Mouse (Mus musculus) heart, embryonic 15.5 days (tissue): ENCODE data around the gene Rplp2. TPM values are rescaled to one million over a fixed set of nuclear protein-coding genes. Genes with fewer than 3 reads are reported as not detected.

Source experiments
- ATAC-seq: fragments of 200-750 bp; cut with Nextera tagmentation; replicated peaks from 2 replicates; pipeline ENCODE4 v1.8.0; 2017; ENCODE audit warnings: low read depth, moderate TSS enrichment; ENCODE audit not compliant: insufficient number of reproducible peaks, insufficient read depth, low FRiP score
- H3K27ac ChIP-seq: fragments of 300-500 bp; sonication (generic); 2 replicates; pipeline ENCODE4 v1.5.1; 2015; ENCODE audit warnings: mild to moderate bottlenecking, inconsistent platforms
- H3K27me3 ChIP-seq: fragments of 300-500 bp; sonication (generic); 2 replicates; pipeline ENCODE4 v1.6.1; 2015; ENCODE audit warnings: inconsistent platforms
- H3K36me3 ChIP-seq: fragments of 300-500 bp; sonication (generic); 2 replicates; pipeline ENCODE4 v1.6.1; 2015; ENCODE audit warnings: mild to moderate bottlenecking, inconsistent platforms
- H3K4me1 ChIP-seq: fragments of 300-500 bp; sonication (generic); replicated peaks from 2 replicates; pipeline ENCODE4 v1.6.1; 2015; ENCODE audit warnings: inconsistent platforms
- H3K4me2 ChIP-seq: fragments of 300-500 bp; sonication (generic); 2 replicates; pipeline ENCODE4 v1.6.1; 2015; ENCODE audit warnings: inconsistent platforms, mild to moderate bottlenecking, moderate library complexity
- H3K4me3 ChIP-seq: fragments of 300-500 bp; sonication (generic); 2 replicates; pipeline ENCODE4 v1.5.1; 2015; ENCODE audit warnings: mild to moderate bottlenecking, inconsistent platforms
- H3K9ac ChIP-seq: fragments of 300-500 bp; sonication (generic); 2 replicates; pipeline ENCODE4 v1.6.1; 2015; ENCODE audit warnings: mild to moderate bottlenecking, inconsistent platforms
- H3K9me3 ChIP-seq: fragments of 300-500 bp; sonication (generic); replicated peaks from 2 replicates; pipeline ENCODE4 v1.6.1; 2016; ENCODE audit warnings: inconsistent platforms
- WGBS: fragments of 180-500 bp; shearing (Covaris S2); methylation state at CpG from one replicate; pipeline ENCODE4 v1.1.7; 2015; ENCODE audit warnings: mixed read lengths; 5-methylcytosine and 5-hydroxymethylcytosine counted together
- polyA plus RNA-seq: library from polyadenylated mRNA; unstranded; fragments of >200 nt; fragmentation: Nextera tagmentation; extraction: Ambion mirVana; gene quantifications from 2 replicates; pipeline ENCODE4 v1.2.1, GENCODE M21; 2015

The Rplp2 gene
- polyA plus RNA-seq, 1 experiment from 2014 or later: 884 TPM

DNA sequence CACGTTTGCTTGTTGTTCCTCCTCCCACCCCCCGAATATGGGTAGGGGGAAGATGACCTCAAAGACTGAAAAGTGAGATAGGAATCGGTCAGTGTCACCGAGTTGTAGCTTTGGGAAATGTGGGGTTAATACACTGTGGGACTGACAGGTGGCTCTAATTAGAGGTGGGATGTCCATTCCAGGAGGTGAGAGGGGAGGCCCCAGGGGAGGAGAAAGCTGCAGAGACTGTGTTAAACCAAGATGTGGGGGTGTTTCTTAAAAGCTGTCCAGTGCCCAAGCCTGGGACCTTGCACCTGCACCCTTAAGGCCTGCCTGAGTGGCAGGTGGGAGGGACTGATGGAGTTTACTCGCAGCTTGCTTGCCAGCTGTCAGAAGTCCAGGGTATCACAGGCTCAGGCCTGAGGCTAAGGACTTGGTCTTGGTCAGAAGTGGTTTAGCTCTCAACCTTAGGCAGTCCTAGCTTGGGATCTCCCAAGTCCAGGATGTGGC is 15.2 kb downstream of the Rplp2 start:
- Histone ChIP-seq H3K27ac (peak overlapping the region; percentile 72; the same call in 1 of the 2 replicates), H3K27me3 (peaks cover 43% of the 10 kb centered on the region)
- ATAC-seq: no peak

DNA sequence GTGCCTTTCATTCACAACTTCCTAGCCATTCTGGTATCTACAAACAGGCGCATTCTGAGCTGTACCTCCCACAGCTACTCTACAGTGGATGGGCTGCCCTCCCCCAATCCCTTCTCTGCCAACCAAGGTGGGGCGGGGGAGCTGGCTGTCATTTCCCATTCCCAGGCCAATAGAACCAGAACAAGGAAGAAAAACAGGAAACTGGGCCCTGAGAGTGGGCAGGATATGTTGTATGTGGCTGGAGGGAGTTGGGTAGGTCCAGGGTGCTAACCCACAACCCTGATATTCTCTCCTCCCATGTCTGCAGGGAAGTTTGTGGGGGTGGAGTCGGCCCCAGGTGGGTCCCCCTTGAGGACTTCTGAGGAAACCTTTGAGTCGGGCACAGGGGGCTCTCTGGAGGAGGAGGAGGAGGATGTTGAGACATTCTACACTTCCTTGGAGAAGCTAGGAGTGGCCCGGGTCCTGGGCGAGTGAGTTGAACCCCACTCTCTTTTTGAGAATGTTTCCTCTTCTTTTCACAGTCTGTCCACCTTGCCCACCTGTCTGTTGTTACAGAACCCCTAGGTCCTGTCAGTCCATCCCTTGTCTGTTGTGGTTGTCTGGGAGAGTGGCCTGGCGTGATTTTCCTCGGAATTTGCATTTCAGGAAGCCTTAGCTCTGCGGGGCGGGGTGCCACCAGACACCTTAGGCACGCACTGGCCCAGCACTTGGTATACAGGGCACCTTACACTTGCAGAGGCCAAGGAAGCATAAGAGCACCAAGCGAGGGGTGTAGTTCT is 16.8 kb downstream of the Rplp2 start:
- peak; percentile 15; the same call in 1 of the 2 replicates for ATAC-seq
- 35% methylated on average over 12 of the region's 12 CpGs for WGBS
- peaks cover 62% of the 10 kb centered on the region for H3K4me1 ChIP-seq
- peak overlapping the region; percentile 35 for H3K4me3 ChIP-seq
- H3K9ac ChIP-seq: peak overlapping the region; percentile 18; the same call in 1 of the 2 replicates
- H3K27me3 ChIP-seq: peaks cover 43% of the 10 kb centered on the region
- H3K4me2 ChIP-seq: peak overlapping the region; percentile 59
- peaks cover 7% of the 10 kb centered on the region; the same call in 1 of the 2 replicates for H3K36me3 ChIP-seq
- H3K27ac ChIP-seq: peak overlapping the region; percentile 72
- H3K9me3 ChIP-seq: no peaks in the 10 kb centered on the region

More for the DNA sequence above, 15.2 kb downstream of the Rplp2 start:
- 18% methylated on average over 5 of the region's 5 CpGs for WGBS
- peak overlapping the region; percentile 99 for H3K4me2 ChIP-seq
- peak overlapping the region; percentile 66 for H3K4me3 ChIP-seq
- peak overlapping the region; percentile 65 for H3K9ac ChIP-seq
- H3K9me3 ChIP-seq: no peaks in the 10 kb centered on the region
- H3K4me1 ChIP-seq: peaks cover 50% of the 10 kb centered on the region
- peaks cover 12% of the 10 kb centered on the region; the same call in 1 of the 2 replicates for H3K36me3 ChIP-seq

DNA sequence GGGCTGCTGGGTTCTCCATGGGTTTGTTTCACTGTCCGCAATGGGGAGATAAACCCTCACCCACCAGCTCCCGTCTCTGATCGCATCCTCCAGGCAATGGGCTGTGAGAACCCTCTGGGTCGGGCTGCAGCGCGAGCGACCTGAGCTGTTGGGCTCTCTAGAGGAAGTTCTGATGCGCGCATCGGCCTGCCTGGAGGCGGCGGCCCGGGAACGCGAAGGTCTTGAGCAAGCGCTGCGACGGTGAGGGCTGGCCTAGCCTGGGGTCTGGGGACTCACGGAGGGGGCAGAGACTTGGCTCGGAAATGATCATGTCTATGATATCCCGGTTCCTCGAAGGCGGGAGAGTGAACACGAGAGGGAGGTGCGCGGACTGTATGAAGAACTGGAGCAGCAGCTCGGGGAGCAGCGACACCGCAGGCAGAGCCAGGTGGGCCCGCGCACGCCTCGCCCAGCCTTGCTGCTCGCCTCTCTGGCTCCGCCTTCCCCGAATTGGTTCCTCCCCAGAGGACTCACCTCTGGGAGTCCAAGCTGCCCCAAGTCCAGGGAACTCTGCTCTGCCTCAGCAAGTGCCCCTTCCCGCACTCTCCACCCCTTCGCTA is 17.5 kb downstream of the Rplp2 start:
- H3K9ac ChIP-seq: peak overlapping the region; percentile 18; the same call in 1 of the 2 replicates
- H3K4me3 ChIP-seq: peak overlapping the region; percentile 35
- peak overlapping the region; percentile 40 for H3K27ac ChIP-seq
- peaks cover 3% of the 10 kb centered on the region; the same call in 1 of the 2 replicates for H3K36me3 ChIP-seq
- peak overlapping the region; percentile 59 for H3K4me2 ChIP-seq
- H3K4me1 ChIP-seq: peaks cover 69% of the 10 kb centered on the region
- peaks cover 43% of the 10 kb centered on the region for H3K27me3 ChIP-seq
- H3K9me3 ChIP-seq: no peaks in the 10 kb centered on the region
- ATAC-seq: no peak
- 10% methylated on average over 38 of the region's 38 CpGs for WGBS

DNA sequence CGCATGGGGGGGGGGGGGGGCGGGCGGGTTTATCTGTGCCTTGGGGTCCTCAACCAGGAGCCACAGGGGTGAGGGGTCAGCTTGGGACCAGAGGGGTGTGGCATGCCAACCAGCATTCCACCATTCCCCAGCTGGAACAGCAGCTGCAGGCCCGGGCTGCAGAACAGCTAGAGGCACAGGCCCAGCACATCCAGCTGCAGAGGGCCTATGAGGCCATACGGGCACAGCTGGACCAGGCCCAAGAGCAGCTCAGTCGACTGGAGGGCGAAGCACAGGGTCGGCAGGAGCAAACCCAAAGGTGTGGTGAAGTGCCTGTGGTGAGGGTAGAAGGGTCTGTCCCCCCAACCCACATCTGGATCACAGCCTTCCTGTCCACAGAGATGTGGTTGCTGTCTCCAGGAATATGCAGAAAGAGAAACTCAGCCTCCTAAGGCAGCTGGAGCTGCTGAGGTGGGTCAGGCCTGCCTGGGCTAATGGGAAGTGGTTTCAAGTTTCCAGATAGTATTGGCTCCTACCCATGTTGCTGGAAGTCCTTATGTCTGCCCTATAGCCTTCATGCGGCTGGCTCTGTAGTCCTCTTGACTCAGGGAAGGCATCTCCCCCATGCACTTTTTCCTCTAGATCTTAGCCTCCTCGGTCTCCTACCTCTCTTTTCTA is 18.3 kb downstream of the Rplp2 start:
- peaks cover 76% of the 10 kb centered on the region for H3K4me1 ChIP-seq
- WGBS: 36% methylated on average over 10 of the region's 10 CpGs
- H3K9me3 ChIP-seq: no peaks in the 10 kb centered on the region
- H3K4me2 ChIP-seq: peak overlapping the region; percentile 59
- peak overlapping the region; percentile 48; the same call in 1 of the 2 replicates for H3K27ac ChIP-seq
- H3K4me3 ChIP-seq: no peak overlapping the region; the same call in 1 of the 2 replicates
- H3K36me3 ChIP-seq: peaks cover 11% of the 10 kb centered on the region
- H3K9ac ChIP-seq: peak overlapping the region; percentile 23; the same call in 1 of the 2 replicates
- ATAC-seq: no peak
- peaks cover 43% of the 10 kb centered on the region for H3K27me3 ChIP-seq

DNA sequence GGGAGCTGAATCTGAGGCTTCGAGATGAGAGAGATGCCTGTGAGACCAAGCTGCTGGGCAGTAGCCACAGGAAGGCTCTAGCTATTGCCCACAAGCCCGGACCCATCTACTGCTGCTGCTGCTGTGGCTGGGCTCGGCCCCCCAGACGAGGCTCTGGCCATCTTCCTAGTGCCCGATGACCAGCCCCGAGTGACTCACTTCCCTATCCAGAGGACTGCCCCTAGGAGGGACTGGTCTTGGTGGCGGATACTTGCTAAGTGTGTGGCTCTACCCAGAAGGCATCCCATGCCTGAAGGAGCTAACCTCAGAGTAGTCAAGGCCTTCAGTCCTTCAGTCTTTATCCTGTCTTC is 18.9 kb downstream of the Rplp2 start:
- no peak overlapping the region; the same call in 1 of the 2 replicates for H3K9ac ChIP-seq
- ATAC-seq: no peak
- H3K27ac ChIP-seq: peak overlapping the region; percentile 48; the same call in 1 of the 2 replicates
- H3K36me3 ChIP-seq: peaks cover 16% of the 10 kb centered on the region
- H3K27me3 ChIP-seq: peaks cover 40% of the 10 kb centered on the region
- H3K4me1 ChIP-seq: peaks cover 73% of the 10 kb centered on the region
- no peak overlapping the region for H3K4me3 ChIP-seq
- 68% methylated on average over 7 of the region's 7 CpGs for WGBS
- no peaks in the 10 kb centered on the region for H3K9me3 ChIP-seq
- H3K4me2 ChIP-seq: no peak overlapping the region

DNA sequence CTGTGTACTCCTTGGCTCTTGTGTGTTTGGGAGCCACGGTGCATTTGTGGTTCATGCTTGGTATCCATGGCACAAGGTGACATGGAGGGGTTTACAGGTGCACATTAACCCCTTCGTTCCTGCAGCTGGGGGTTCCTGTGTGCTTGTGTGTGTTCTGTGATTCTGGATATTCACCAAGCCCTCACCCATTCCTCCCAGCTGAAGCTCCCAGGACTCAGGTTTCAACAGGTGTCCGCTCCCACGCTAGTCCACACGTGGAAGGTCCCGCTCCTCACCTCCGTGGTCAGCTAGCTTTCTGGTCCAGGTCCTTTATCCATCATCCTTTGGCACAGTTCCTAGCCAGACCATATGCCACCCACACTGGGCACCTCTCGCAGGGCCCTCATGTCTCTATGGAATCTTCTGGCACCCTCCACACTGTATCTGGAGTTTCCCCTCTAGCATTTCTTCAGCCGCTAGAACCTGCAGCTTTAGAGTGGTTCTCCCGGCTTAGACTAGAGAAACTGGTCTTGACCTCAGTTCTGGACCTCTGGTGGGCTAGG is 19.5 kb downstream of the Rplp2 start:
- WGBS: 58% methylated on average over 10 of the region's 10 CpGs
- no peak for ATAC-seq
- Histone ChIP-seq H3K36me3 (peaks cover 22% of the 10 kb centered on the region), H3K9ac (peak overlapping the region; percentile 85), H3K27me3 (peaks cover 40% of the 10 kb centered on the region), H3K9me3 (no peaks in the 10 kb centered on the region), H3K27ac (peak overlapping the region; percentile 96), H3K4me3 (peak overlapping the region; percentile 69), H3K4me2 (peak overlapping the region; percentile 91), H3K4me1 (peaks cover 66% of the 10 kb centered on the region)

DNA sequence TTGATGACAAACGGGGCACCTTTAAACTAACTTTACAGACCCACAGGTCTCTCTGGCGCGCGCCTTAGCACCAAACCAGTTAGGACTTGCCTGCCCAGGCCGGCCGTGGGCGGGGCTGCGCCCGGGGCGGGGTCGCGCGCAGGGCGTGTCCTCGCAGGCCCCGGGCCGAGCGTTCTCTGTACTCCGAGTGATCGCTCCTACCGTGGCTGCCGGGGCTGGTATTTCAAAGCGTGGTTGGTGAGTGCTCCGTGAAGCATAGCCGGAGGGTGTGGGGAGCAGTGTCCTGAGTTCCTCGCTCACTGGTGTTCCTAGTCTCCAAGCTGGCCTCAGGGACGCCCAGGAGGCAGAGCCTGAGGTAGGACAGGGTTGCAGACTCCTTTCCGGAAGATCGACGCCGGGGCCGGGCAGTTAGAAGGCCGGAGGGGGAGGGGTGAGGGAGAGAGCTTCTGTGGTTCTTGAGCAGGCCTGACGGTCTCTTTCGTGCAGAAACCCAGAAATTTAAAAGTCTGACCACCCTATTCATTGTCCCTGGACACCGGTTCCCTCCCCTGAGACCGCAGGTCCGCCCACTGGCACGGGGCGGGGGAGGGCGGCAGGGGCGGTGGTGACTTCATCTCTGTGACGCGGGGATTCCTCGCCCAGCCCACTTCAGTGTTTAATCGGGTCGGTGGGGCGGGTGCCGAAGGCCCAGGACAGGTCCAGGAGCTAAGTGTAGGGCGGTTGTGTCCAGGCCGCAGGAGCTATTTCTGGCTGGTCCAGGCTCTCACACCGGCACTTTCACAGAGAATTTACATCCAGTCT is 20.3 kb downstream of the Rplp2 start, which contains the start of gene Cd151:
Gene Cd151 (plus strand): TSS at position 163 of the 801 bp plus-strand sequence.
- Histone ChIP-seq H3K27me3 (peaks cover 34% of the 10 kb centered on the region), H3K9me3 (no peaks in the 10 kb centered on the region), H3K4me2 (peak within 1 kb of the TSS; percentile 91), H3K9ac (peak within 1 kb of the TSS; percentile 85), H3K36me3 (peaks cover 27% of the 10 kb centered on the region), H3K27ac (peak within 1 kb of the TSS; percentile 96), H3K4me3 (peak within 1 kb of the TSS; percentile 69), H3K4me1 (peaks cover 58% of the 10 kb centered on the region)
- under 1% methylated on average over 52 of the region's 52 CpGs for WGBS
- ATAC-seq: peak; percentile 80

DNA sequence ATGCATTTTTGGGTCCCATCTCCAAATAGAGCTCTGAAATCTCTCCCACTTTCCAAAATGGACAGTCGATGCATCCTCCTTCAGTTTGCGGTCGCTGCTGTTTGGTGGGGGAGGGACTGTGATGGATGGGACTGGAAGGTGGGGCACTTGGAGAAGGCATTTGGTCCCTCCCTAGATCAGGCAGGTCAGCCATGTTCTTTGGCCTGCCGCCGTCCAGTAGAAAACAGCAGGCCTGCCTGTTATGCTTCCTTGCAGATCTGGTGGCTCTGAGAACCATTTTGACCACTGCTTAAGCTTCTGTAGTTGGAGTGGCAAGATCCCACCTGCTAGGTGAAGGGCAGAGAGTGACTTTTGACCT is 21.0 kb downstream of the Rplp2 start:
- no peak for ATAC-seq
- no peaks in the 10 kb centered on the region for H3K9me3 ChIP-seq
- 8% methylated on average over 5 of the region's 5 CpGs for WGBS
- peak overlapping the region; percentile 96 for H3K27ac ChIP-seq
- peak overlapping the region; percentile 85 for H3K9ac ChIP-seq
- H3K4me3 ChIP-seq: peak overlapping the region; percentile 69
- H3K4me2 ChIP-seq: peak overlapping the region; percentile 91
- peaks cover 28% of the 10 kb centered on the region for H3K27me3 ChIP-seq
- H3K36me3 ChIP-seq: peaks cover 32% of the 10 kb centered on the region
- H3K4me1 ChIP-seq: peaks cover 59% of the 10 kb centered on the region

DNA sequence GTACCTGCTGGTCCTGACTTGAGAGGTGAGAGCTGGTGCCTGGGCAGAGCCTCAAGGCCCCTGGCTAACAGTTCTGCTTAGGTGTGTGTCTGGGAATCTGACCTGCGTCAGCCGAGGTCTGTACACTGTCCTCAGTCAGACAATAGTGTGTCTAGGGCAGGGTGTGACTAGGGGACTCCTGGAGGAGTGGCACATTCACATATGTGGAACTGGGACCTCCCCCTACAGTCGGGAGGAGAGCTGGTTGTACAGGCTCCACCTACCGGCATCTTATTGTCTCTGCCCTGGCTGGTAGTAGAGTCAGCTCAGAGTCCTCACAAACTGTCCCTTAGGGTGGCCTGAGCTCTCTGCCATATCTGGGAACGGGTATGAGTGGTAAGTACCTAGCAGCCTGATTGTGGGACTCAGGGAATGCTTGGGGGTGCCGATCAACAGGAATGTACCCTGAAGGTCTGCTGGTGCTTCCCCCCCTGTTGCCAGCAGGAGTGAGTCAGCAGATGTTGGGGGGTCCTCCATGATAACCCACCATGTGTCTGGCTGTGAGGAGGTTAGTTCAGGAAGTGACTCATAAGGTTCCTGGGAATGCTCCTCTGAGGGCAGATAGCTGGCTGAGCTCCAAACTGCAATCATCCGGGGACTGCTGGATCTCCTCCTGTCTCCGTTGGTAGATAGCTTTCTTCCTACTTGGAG is 21.5 kb downstream of the Rplp2 start:
- peaks cover 22% of the 10 kb centered on the region for H3K27me3 ChIP-seq
- H3K9me3 ChIP-seq: no peaks in the 10 kb centered on the region
- H3K4me2 ChIP-seq: peak overlapping the region; percentile 91
- H3K4me3 ChIP-seq: peak overlapping the region; percentile 69
- peak overlapping the region; percentile 85 for H3K9ac ChIP-seq
- H3K36me3 ChIP-seq: peaks cover 32% of the 10 kb centered on the region
- 2% methylated on average over 8 of the region's 8 CpGs for WGBS
- peak overlapping the region; percentile 96 for H3K27ac ChIP-seq
- peaks cover 60% of the 10 kb centered on the region for H3K4me1 ChIP-seq
- peak; percentile 57 for ATAC-seq

DNA sequence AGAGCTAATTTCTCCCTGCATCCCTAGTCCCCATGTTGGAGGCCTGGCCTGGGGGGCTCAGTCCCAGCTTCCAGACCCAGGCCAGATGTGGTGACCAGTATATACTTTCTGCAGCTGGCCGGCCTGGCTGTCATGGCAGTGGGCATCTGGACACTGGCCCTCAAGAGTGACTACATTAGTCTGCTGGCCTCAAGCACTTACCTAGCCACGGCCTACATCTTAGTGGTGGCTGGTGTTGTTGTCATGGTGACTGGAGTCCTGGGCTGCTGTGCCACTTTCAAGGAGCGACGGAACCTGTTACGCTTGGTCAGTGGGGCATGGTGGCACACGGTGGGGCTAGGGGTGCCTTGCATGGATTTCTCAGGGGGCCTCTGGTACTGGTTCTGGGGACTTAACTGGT is 22.2 kb downstream of the Rplp2 start:
- peaks cover 16% of the 10 kb centered on the region for H3K27me3 ChIP-seq
- no peaks in the 10 kb centered on the region for H3K9me3 ChIP-seq
- no peak for ATAC-seq
- peaks cover 66% of the 10 kb centered on the region for H3K4me1 ChIP-seq
- peak overlapping the region; percentile 85 for H3K9ac ChIP-seq
- H3K36me3 ChIP-seq: peaks cover 32% of the 10 kb centered on the region
- peak overlapping the region; percentile 96 for H3K27ac ChIP-seq
- peak overlapping the region; percentile 69 for H3K4me3 ChIP-seq
- peak overlapping the region; percentile 91 for H3K4me2 ChIP-seq
- WGBS: 83% methylated on average over 6 of the region's 6 CpGs
